Mouse (Mus musculus): ENCODE measurements at regions not wholly inside any gene's neighbourhood (a gene's known extent, or its start where the extent isn't known, plus 50 kb on each side); places are given as distances from the start of the nearest gene placed in this dataset.
"Not testable (repeated sequence)": the region's sequence is repeated elsewhere in the genome, so short reads cannot be mapped to it uniquely, and the experiment has no call there.

- TF ChIP-seq CTCF (IDR thresholded peaks at IDR 0.05; ENCODE audit: borderline replicate concordance, insufficient read depth, low read depth, low read length); POLR2A (IDR thresholded peaks at IDR 0.05; ENCODE audit: borderline replicate concordance, insufficient read depth, low read length): not testable (repeated sequence)
Measured at GRCm38 (mm10) chr13:10855947-10856561, 495.4 kb upstream of the Chrm3 start.
